Mouse (Mus musculus): ENCODE results near the gene Sfn. TPM values are rescaled to one million over a fixed set of nuclear protein-coding genes. Genes with fewer than 3 reads are reported as not detected.
A peak's percentile ranks its signal among the peaks of the same experiment; 100 is the strongest.

Sfn gene
- polyA plus RNA-seq, 1 experiment from 2014 or later: 1.7 TPM

- no peak overlapping the region for H3K4me3 ChIP-seq (replicated peaks)
- peaks cover 39% of the 10 kb centered on the region for H3K27me3 ChIP-seq (replicated peaks)
- no peak overlapping the region for H3K27ac ChIP-seq (replicated peaks)
- no peak overlapping the region for H3K4me2 ChIP-seq
- H3K9ac ChIP-seq (replicated peaks): no peak overlapping the region
- ATAC-seq (ENCODE audit: low FRiP score): no peak
- H3K4me1 ChIP-seq: peaks cover 18% of the 10 kb centered on the region
- H3K9me3 ChIP-seq (replicated peaks): no peaks in the 10 kb centered on the region
- H3K36me3 ChIP-seq: peaks cover 46% of the 10 kb centered on the region
- WGBS: 92% methylated on average over 7 of the region's 7 CpGs
Measured at GRCm38 (mm10) chr4:133604175-133604574, 2.2 kb upstream of the Sfn start.

- peaks cover 39% of the 10 kb centered on the region for H3K36me3 ChIP-seq
- peaks cover 50% of the 10 kb centered on the region for H3K27me3 ChIP-seq (replicated peaks)
- no peak overlapping the region for H3K9ac ChIP-seq (replicated peaks)
- no peak overlapping the region for H3K27ac ChIP-seq (replicated peaks)
- no peak for ATAC-seq (ENCODE audit: low FRiP score)
- peaks cover 19% of the 10 kb centered on the region for H3K4me1 ChIP-seq
- 92% methylated on average over 5 of the region's 5 CpGs for WGBS
- H3K4me2 ChIP-seq: no peak overlapping the region
- H3K4me3 ChIP-seq (replicated peaks): no peak overlapping the region
- H3K9me3 ChIP-seq (replicated peaks): no peaks in the 10 kb centered on the region
Measured at GRCm38 (mm10) chr4:133603056-133603455, 1.1 kb upstream of the Sfn start.

- Histone ChIP-seq H3K4me2 (peak overlapping the region; percentile 71), H3K36me3 (peaks cover 13% of the 10 kb centered on the region), H3K9me3 (replicated peaks) (no peaks in the 10 kb centered on the region), H3K4me1 (peaks cover 19% of the 10 kb centered on the region), H3K4me3 (replicated peaks) (peak overlapping the region; percentile 43), H3K27me3 (replicated peaks) (peaks cover 59% of the 10 kb centered on the region), H3K9ac (replicated peaks) (no peak overlapping the region), H3K27ac (replicated peaks) (no peak overlapping the region)
- 15% methylated on average over 9 of the region's 9 CpGs for WGBS
- no peak for ATAC-seq (ENCODE audit: low FRiP score)
Measured at GRCm38 (mm10) chr4:133600306-133600705, 1.7 kb downstream of the Sfn start.

DNA sequence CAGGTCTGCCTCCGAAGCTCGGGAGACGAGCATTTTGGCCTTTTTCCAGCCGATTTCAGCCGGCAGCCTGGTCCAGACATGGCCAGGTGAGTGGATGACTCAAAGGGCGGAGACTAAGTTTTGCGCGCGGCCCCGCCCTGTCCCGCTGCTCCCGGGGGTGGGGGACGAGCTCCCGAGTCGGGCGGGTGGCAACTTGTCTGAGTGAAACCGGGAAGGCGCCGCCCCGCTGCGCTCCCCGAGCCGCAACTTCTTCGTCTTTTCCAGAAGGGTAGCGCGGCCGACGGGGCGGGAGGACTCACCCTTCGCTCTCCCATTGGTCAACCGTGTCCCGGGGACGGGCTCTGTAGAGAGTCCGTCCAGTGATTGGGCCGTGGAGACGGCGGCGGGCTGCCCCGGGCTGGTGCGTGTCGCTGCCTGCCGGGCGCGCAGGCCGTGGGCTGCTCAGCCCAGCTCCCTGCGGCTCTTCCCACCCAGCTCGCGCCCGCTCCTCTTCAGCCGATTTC lies 2.3 kb downstream of the Sfn start:
- WGBS: 0% methylated on average over 49 of the region's 50 CpGs
- peak overlapping the region; percentile 42; the same call in 1 of the 2 replicates for H3K9ac ChIP-seq (replicated peaks)
- no peaks in the 10 kb centered on the region for H3K9me3 ChIP-seq (replicated peaks)
- peaks cover 11% of the 10 kb centered on the region for H3K36me3 ChIP-seq
- peak overlapping the region; percentile 71 for H3K4me2 ChIP-seq
- peaks cover 19% of the 10 kb centered on the region for H3K4me1 ChIP-seq
- ATAC-seq (ENCODE audit: low FRiP score): peak; percentile 76
- no peak overlapping the region for H3K27ac ChIP-seq (replicated peaks)
- H3K4me3 ChIP-seq (replicated peaks): peak overlapping the region; percentile 43
- H3K27me3 ChIP-seq (replicated peaks): peaks cover 59% of the 10 kb centered on the region

- Histone ChIP-seq H3K9me3 (replicated peaks) (no peaks in the 10 kb centered on the region), H3K4me2 (peak overlapping the region; percentile 71), H3K27ac (replicated peaks) (no peak overlapping the region), H3K27me3 (replicated peaks) (peaks cover 59% of the 10 kb centered on the region), H3K9ac (replicated peaks) (peak overlapping the region; percentile 42; the same call in 1 of the 2 replicates), H3K4me3 (replicated peaks) (peak overlapping the region; percentile 43), H3K4me1 (peaks cover 19% of the 10 kb centered on the region), H3K36me3 (peaks cover 9% of the 10 kb centered on the region)
- no peak for ATAC-seq (ENCODE audit: low FRiP score)
- 25% methylated on average over 7 of the region's 7 CpGs for WGBS
Measured at GRCm38 (mm10) chr4:133599116-133599515, 2.9 kb downstream of the Sfn start.

DNA sequence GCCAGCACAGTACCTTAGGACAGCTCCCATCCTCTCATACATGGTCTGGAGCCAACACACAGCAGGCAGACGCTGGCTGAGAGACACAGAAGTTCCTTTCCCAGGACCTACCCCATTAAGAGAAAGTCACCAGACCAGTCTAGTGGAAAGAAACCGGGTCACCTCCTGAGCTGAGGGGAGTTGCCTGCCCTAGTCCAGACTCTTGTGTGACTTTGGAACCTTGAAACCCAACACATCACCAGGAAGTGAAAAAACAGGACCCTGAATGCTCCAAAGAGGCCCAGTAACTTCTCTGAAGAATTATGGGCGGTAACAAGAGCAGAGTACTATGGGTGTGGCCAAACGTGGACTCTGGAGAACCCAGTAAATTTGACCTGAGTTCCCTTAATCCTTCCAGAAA lies 3.4 kb downstream of the Sfn start:
- Histone ChIP-seq H3K9me3 (replicated peaks) (no peaks in the 10 kb centered on the region), H3K4me2 (no peak overlapping the region), H3K27ac (replicated peaks) (no peak overlapping the region), H3K27me3 (replicated peaks) (peaks cover 56% of the 10 kb centered on the region), H3K9ac (replicated peaks) (no peak overlapping the region), H3K4me3 (replicated peaks) (no peak overlapping the region), H3K4me1 (peaks cover 19% of the 10 kb centered on the region), H3K36me3 (peaks cover 4% of the 10 kb centered on the region)
- no peak for ATAC-seq (ENCODE audit: low FRiP score)
- 43% methylated on average over 4 of the region's 4 CpGs for WGBS

GRCm38 (mm10) chr4:133596084-133596483 lies 5.9 kb downstream of the Sfn start:
- no peak overlapping the region for H3K27ac ChIP-seq (replicated peaks)
- H3K9ac ChIP-seq (replicated peaks): no peak overlapping the region
- no peak overlapping the region for H3K4me3 ChIP-seq (replicated peaks)
- peaks cover 13% of the 10 kb centered on the region for H3K4me1 ChIP-seq
- peaks cover 34% of the 10 kb centered on the region for H3K27me3 ChIP-seq (replicated peaks)
- no peaks in the 10 kb centered on the region for H3K9me3 ChIP-seq (replicated peaks)
- H3K4me2 ChIP-seq: no peak overlapping the region
- peaks cover 11% of the 10 kb centered on the region for H3K36me3 ChIP-seq
- WGBS: 89% methylated on average over 6 of the region's 6 CpGs
- no peak for ATAC-seq (ENCODE audit: low FRiP score)

DNA sequence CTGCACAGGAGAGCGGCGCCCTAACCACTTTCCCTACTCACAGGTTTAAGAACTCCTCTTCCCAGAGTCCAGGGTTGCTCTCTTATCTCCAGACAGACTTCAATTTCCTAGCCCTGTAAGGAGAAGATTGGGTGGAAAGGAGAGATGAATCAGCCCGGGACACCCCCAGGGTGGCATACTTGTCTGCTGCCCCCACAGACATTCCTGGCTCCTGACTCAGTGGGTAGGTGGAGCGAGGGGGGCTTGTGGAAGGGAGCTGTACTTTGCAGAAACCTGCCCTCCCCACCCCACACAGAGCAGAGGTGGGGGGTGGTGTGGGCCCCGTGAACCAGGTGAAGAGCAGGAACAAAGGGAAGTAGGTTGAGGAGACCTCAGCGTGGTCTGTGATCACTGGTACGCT lies 6.4 kb downstream of the Sfn start:
- Histone ChIP-seq H3K36me3 (peaks cover 17% of the 10 kb centered on the region), H3K4me1 (peaks cover 13% of the 10 kb centered on the region), H3K27me3 (replicated peaks) (peaks cover 34% of the 10 kb centered on the region), H3K4me2 (no peak overlapping the region), H3K4me3 (replicated peaks) (no peak overlapping the region), H3K9ac (replicated peaks) (no peak overlapping the region), H3K27ac (replicated peaks) (no peak overlapping the region), H3K9me3 (replicated peaks) (no peaks in the 10 kb centered on the region)
- no peak for ATAC-seq (ENCODE audit: low FRiP score)
- 80% methylated on average over 7 of the region's 7 CpGs for WGBS

DNA sequence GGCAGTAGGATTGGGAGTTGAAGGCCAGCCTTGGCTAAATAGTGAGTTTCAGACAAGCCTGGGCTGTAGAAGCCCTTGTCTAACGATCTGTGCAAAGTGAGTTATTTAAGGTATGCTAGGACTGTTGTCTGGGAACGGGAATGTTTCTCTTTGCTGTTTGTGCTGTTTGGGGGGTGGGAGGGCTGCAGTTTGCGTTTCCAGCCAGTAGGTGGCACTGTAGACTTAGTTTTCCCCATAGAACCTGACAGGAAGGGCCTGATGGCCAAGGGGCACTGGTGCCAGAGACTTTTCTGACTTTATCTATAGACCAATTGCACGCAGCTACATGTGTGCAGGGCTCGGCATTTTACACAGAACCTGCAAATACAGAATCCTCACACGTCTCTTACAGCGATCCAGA lies 9.4 kb downstream of the Sfn start:
- 32% methylated on average over 7 of the region's 7 CpGs for WGBS
- no peak for ATAC-seq (ENCODE audit: low FRiP score)
- peaks cover 47% of the 10 kb centered on the region for H3K36me3 ChIP-seq

DNA sequence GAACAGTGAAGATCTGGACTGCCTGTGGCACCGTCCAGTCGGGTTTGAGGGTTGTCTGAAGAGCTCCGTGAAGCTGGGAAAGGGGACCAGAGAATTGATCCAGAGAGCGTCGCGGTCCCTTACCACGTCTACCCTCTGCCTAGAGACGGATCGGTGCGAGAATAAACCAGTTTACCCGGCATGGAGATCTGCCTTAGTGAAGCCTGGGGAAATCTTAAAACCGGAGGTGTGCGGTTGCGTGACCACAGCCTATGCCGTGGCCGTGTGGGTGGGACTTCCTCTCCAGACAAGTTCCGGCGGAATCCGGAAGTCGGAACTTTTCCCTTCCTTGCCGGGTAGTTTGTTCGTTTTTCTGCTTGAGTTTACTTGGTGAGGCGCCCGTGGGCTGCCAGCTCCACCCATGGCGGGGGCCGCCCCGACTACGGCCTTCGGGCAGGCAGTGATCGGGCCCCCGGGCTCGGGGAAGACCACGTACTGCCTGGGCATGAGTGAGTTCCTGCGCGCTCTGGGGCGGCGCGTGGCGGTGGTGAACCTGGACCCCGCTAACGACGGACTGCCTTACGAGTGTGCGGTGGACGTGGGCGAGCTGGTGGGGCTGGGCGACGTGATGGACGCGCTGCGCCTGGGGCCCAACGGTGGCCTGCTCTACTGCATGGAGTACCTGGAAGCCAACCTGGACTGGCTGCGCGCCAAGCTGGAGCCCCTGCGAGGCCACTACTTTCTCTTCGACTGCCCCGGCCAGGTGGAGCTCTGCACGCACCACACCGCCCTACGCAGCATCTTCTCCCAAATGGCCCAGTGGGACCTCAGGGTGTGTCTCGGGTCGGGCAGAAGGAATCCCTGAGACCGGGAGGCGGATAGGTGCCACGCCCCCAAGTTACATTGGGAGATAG lies 17.7 kb downstream of the Sfn start, which contains the start of gene Gpn2:
Gene Gpn2, plus strand, starts transcription at position 304 of the 893 bp plus-strand sequence.
- Histone ChIP-seq H3K27me3 (replicated peaks) (no peaks in the 10 kb centered on the region), H3K9ac (replicated peaks) (peak within 1 kb of the TSS; percentile 81), H3K4me1 (peaks cover 33% of the 10 kb centered on the region), H3K4me2 (peak within 1 kb of the TSS; percentile 100), H3K4me3 (replicated peaks) (peak within 1 kb of the TSS; percentile 87), H3K36me3 (peaks cover 68% of the 10 kb centered on the region), H3K9me3 (replicated peaks) (no peaks in the 10 kb centered on the region), H3K27ac (replicated peaks) (peak within 1 kb of the TSS; percentile 86)
- ATAC-seq (ENCODE audit: low FRiP score): peak; percentile 90
- 3% methylated on average over 65 of the region's 65 CpGs for WGBS

More for the DNA sequence above, 9.4 kb downstream of the Sfn start:
- no peak overlapping the region for H3K27ac ChIP-seq (replicated peaks)
- H3K9me3 ChIP-seq (replicated peaks): no peaks in the 10 kb centered on the region
- no peak overlapping the region for H3K9ac ChIP-seq (replicated peaks)
- H3K27me3 ChIP-seq (replicated peaks): 0 out of 2 replicates have a peak, but pooled peaks cover 5% of the 10 kb centered on the region
- H3K4me2 ChIP-seq: no peak overlapping the region
- no peaks in the 10 kb centered on the region for H3K4me1 ChIP-seq
- no peak overlapping the region for H3K4me3 ChIP-seq (replicated peaks)

GRCm38 (mm10) chr4:133583690-133584058 lies 18.3 kb downstream of the Sfn start:
- Histone ChIP-seq H3K9ac (replicated peaks) (peak overlapping the region; percentile 81), H3K27ac (replicated peaks) (peak overlapping the region; percentile 86), H3K4me1 (peaks cover 33% of the 10 kb centered on the region), H3K27me3 (replicated peaks) (no peaks in the 10 kb centered on the region), H3K4me3 (replicated peaks) (peak overlapping the region; percentile 87), H3K36me3 (peaks cover 67% of the 10 kb centered on the region), H3K4me2 (peak overlapping the region; percentile 100), H3K9me3 (replicated peaks) (no peaks in the 10 kb centered on the region)
- 64% methylated on average over 6 of the region's 6 CpGs for WGBS
- ATAC-seq (ENCODE audit: low FRiP score): peak; percentile 42

GRCm38 (mm10) chr4:133577983-133578382 lies 24.0 kb downstream of the Sfn start:
- H3K9me3 ChIP-seq (replicated peaks): no peaks in the 10 kb centered on the region
- WGBS: 66% methylated on average over 12 of the region's 12 CpGs
- H3K4me3 ChIP-seq (replicated peaks): no peak overlapping the region
- no peak overlapping the region for H3K9ac ChIP-seq (replicated peaks)
- peaks cover 17% of the 10 kb centered on the region for H3K4me1 ChIP-seq
- no peak overlapping the region for H3K27ac ChIP-seq (replicated peaks)
- H3K36me3 ChIP-seq: peaks cover 48% of the 10 kb centered on the region
- H3K4me2 ChIP-seq: no peak overlapping the region
- no peak for ATAC-seq (ENCODE audit: low FRiP score)
- H3K27me3 ChIP-seq (replicated peaks): no peaks in the 10 kb centered on the region
